In genomic region chr5:64527962-64528361, GRCm38 (mm10) we compare ENCODE assay signal across 22 mouse cellular contexts.
DNase-seq lines count a peak whose midpoint lies in the region; ATAC-seq and TF ChIP-seq lines count a peak whose summit lies in the region.
"Had no signal": no experiment of that assay in that cellular context is flagged by ENCODE, and none has a peak within 500 bp of the region (broad histone marks: within the 10 kb centered on the region; RNA-seq: fewer than 3 reads in every experiment).

No protein-coding gene starts in this region.

- no peaks in the 10 kb centered on the region for H3K9me3 ChIP-seq in forebrain, embryonic 11.5 days (ENCODE audit: control insufficient read depth, low read length)
- no peaks in the 10 kb centered on the region for H3K9me3 ChIP-seq in forebrain, embryonic 13.5 days (replicated peaks)
- H3K9me3 ChIP-seq: embryonic facial prominence, embryonic 13.5 days; heart, embryonic 12.5 days; hindbrain, embryonic 10.5 days; intestine, embryonic 15.5 days had no signal

- no peaks in the 10 kb centered on the region for H3K4me1 ChIP-seq in forebrain, embryonic 11.5 days (replicated peaks; ENCODE audit: control insufficient read depth, insufficient read depth, low read length)
- no peaks in the 10 kb centered on the region for H3K4me1 ChIP-seq in forebrain, embryonic 13.5 days
- peaks cover 2% of the 10 kb centered on the region; the same call in 1 of the 2 replicates for H3K4me1 ChIP-seq in embryonic fibroblast, embryonic 13.5 days (ENCODE audit: control insufficient read depth, insufficient read depth, low read length)
- H3K4me1 ChIP-seq: embryonic facial prominence, embryonic 13.5 days; forebrain, embryonic 10.5 days; heart, embryonic 12.5 days; hindbrain, embryonic 10.5 days; intestine, embryonic 15.5 days had no signal

- ATAC-seq in forebrain, embryonic 11.5 days (replicated peaks; ENCODE audit: low FRiP score), result no peak
- ATAC-seq in forebrain, embryonic 13.5 days, result no peak
- ATAC-seq: forebrain, embryonic 16.5 days; intestine, embryonic 15.5 days had no signal

- no peaks in the 10 kb centered on the region for H3K36me3 ChIP-seq in forebrain, embryonic 11.5 days (ENCODE audit: control insufficient read depth, insufficient read depth, low read length)
- H3K36me3 ChIP-seq in forebrain, embryonic 13.5 days (ENCODE audit: poor library complexity, severe bottlenecking), result no peaks in the 10 kb centered on the region
- H3K36me3 ChIP-seq: embryonic facial prominence, embryonic 13.5 days; forebrain, embryonic 10.5 days; heart, embryonic 12.5 days; hindbrain, embryonic 10.5 days; intestine, embryonic 15.5 days had no signal

- TF ChIP-seq POLR2A in embryonic fibroblast, embryonic 13.5 days (IDR thresholded peaks at IDR 0.05; ENCODE audit: low read depth, low read length), result no peak

- H3K9ac ChIP-seq in forebrain, embryonic 11.5 days (ENCODE audit: low read length), result no peak overlapping the region
- H3K9ac ChIP-seq in forebrain, embryonic 13.5 days, result no peak overlapping the region
- H3K9ac ChIP-seq: embryonic facial prominence, embryonic 13.5 days; heart, embryonic 12.5 days; hindbrain, embryonic 14.5 days; intestine, embryonic 15.5 days had no signal

- no peaks in the 10 kb centered on the region for H3K27me3 ChIP-seq in forebrain, embryonic 11.5 days (ENCODE audit: control insufficient read depth, insufficient read depth, low read length)
- no peaks in the 10 kb centered on the region for H3K27me3 ChIP-seq in forebrain, embryonic 13.5 days
- H3K27me3 ChIP-seq: CH12.LX; embryonic facial prominence, embryonic 13.5 days; heart, embryonic 12.5 days; intestine, embryonic 15.5 days had no signal

- DNase-seq in forebrain, embryonic 11.5 days (ENCODE audit: low spot score), result peak; percentile 5
- peak; percentile 54 for DNase-seq in layer of hippocampus, adult 9-11 months
- no peak for DNase-seq in layer of hippocampus, adult 8-10 months (ENCODE audit: low spot score in 2 of 2)
- no peak for DNase-seq in thymus, postnatal 4 days
- no peak for DNase-seq in gastrocnemius, postnatal 25 days
- DNase-seq: adrenal gland, postnatal 10 days; cerebellum, adult 11-12 months; cerebellum, adult 9-10 months; cerebellum, postnatal 25 days; gastrocnemius, adult 2 months; heart, adult 2 months had no signal

- H3K4me2 ChIP-seq in forebrain, embryonic 11.5 days (ENCODE audit: low read depth, low read length, severe bottlenecking), result no peak overlapping the region
- no peak overlapping the region for H3K4me2 ChIP-seq in forebrain, embryonic 13.5 days
- H3K4me2 ChIP-seq: embryonic facial prominence, embryonic 13.5 days; heart, embryonic 12.5 days; hindbrain, embryonic 14.5 days; intestine, embryonic 15.5 days had no signal

- WGBS in forebrain, embryonic 11.5 days, result 83% methylated on average over 3 of the region's 3 CpGs
- 72% methylated on average over 3 of the region's 3 CpGs for WGBS in forebrain, embryonic 13.5 days

- no peak overlapping the region for H3K4me3 ChIP-seq in forebrain, embryonic 11.5 days (ENCODE audit: low read depth, low read length)
- no peak overlapping the region for H3K4me3 ChIP-seq in forebrain, embryonic 13.5 days
- no peak overlapping the region for H3K4me3 ChIP-seq in embryonic fibroblast, embryonic 13.5 days (ENCODE audit: insufficient read depth, low read length)
- H3K4me3 ChIP-seq: embryonic facial prominence, embryonic 13.5 days; erythroblast, embryonic 14.5 days; forebrain, embryonic 10.5 days; gastrocnemius, adult 2 months; heart, adult 2 months; heart, embryonic 12.5 days; hindbrain, embryonic 10.5 days; intestine, embryonic 15.5 days had no signal

- TF ChIP-seq CTCF in embryonic fibroblast, embryonic 13.5 days (IDR thresholded peaks at IDR 0.05; ENCODE audit: borderline replicate concordance, insufficient read depth, low read length), result no peak

- no peak overlapping the region for H3K27ac ChIP-seq in forebrain, embryonic 11.5 days (ENCODE audit: low read depth, low read length)
- H3K27ac ChIP-seq in forebrain, embryonic 13.5 days, result no peak overlapping the region
- peak overlapping the region; percentile 37; the same call in 1 of the 2 replicates for H3K27ac ChIP-seq in embryonic fibroblast, embryonic 13.5 days (ENCODE audit: insufficient read depth, low read length)
- H3K27ac ChIP-seq: embryonic facial prominence, embryonic 13.5 days; forebrain, embryonic 10.5 days; gastrocnemius, adult 2 months; heart, adult 2 months; hindbrain, embryonic 10.5 days; hindbrain, embryonic 14.5 days; intestine, embryonic 15.5 days had no signal

Comparison
In these comparisons a context has a peak if more than half of its experiments do, and no peak if none do; other contexts are left out.
1. DNase-seq: peak in forebrain, embryonic 11.5 days (single experiment) and layer of hippocampus, adult 9-11 months (single experiment); none in layer of hippocampus, adult 8-10 months (0 of 2), thymus, postnatal 4 days (single experiment) and gastrocnemius, postnatal 25 days (single experiment).